In the genomic region with DNA sequence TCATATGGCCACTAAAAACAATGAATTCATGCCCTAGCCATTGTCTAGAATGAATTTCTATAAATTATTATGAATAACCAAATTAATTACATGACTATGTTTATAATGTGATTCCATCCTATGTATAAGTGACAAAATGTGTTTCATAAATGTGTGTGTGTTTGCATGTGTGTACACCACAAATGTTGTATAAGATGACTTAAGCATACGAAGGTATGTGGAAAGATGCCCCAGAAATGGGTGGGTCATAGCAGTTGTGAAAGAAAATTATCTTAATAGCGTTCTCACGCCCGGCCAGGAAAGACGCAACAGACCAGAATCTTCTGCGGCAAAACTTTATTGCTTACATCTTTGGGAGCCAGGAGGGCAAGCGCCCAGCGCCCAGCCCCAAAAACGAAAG, we compare ENCODE assay signal across 8 mouse cellular contexts.
DNase-seq lines count a peak whose midpoint lies in the region; ATAC-seq and TF ChIP-seq lines count a peak whose summit lies in the region.
"Not testable (repeated sequence)": the region's sequence is repeated elsewhere in the genome, so short reads cannot be mapped to it uniquely, and the experiment has no call there.

No protein-coding gene starts in this region.

- not testable (repeated sequence) for TF ChIP-seq CTCF in olfactory bulb, adult 2 months (IDR thresholded peaks at IDR 0.05; ENCODE audit: insufficient read depth, low read depth, low read length)

- H3K27me3 ChIP-seq in forebrain, embryonic 10.5 days (ENCODE audit: poor library complexity, severe bottlenecking); heart, embryonic 12.5 days (replicated peaks); hindbrain, embryonic 14.5 days (ENCODE audit: control insufficient read depth, insufficient read depth, low read length); kidney, embryonic 16.5 days (ENCODE audit: insufficient read depth, low read length); liver, embryonic 15.5 days; midbrain, embryonic 13.5 days: not testable (repeated sequence)

- H3K4me2 ChIP-seq in heart, embryonic 12.5 days, result peak overlapping the region; percentile 48
- peak overlapping the region; percentile 39 for H3K4me2 ChIP-seq in hindbrain, embryonic 14.5 days (replicated peaks)
- H3K4me2 ChIP-seq in kidney, embryonic 16.5 days (replicated peaks; ENCODE audit: low read depth, low read length), result peak overlapping the region; percentile 27
- H3K4me2 ChIP-seq in liver, embryonic 15.5 days, result peak overlapping the region; percentile 10; the same call in 1 of the 2 replicates
- H3K4me2 ChIP-seq in midbrain, embryonic 13.5 days (replicated peaks), result peak overlapping the region; percentile 33

- H3K36me3 ChIP-seq in forebrain, embryonic 10.5 days (replicated peaks); heart, embryonic 12.5 days; hindbrain, embryonic 14.5 days (replicated peaks; ENCODE audit: control insufficient read depth, insufficient read depth); kidney, embryonic 16.5 days (ENCODE audit: insufficient read depth, low read length); liver, embryonic 15.5 days (replicated peaks); midbrain, embryonic 13.5 days: not testable (repeated sequence)

- DNase-seq in forebrain, embryonic 10.5 days (ENCODE audit: extremely low spot score, low spot score); hindbrain, embryonic 14.5 days (ENCODE audit: low spot score): not testable (repeated sequence)

- peak overlapping the region; percentile 30 for H3K4me3 ChIP-seq in brown adipose tissue, adult 24 weeks (ENCODE audit: insufficient read depth, low read depth, low read length)
- H3K4me3 ChIP-seq in forebrain, embryonic 10.5 days, result peak overlapping the region; percentile 40
- H3K4me3 ChIP-seq in heart, embryonic 12.5 days, result peak overlapping the region; percentile 35
- H3K4me3 ChIP-seq in hindbrain, embryonic 14.5 days (replicated peaks; ENCODE audit: low read length), result peak overlapping the region; percentile 24
- H3K4me3 ChIP-seq in kidney, embryonic 16.5 days (ENCODE audit: low read length), result peak overlapping the region; percentile 24
- not testable (repeated sequence) for H3K4me3 ChIP-seq in liver, embryonic 15.5 days (replicated peaks)
- H3K4me3 ChIP-seq in midbrain, embryonic 13.5 days (replicated peaks), result peak overlapping the region; percentile 27
- peak overlapping the region; percentile 37; the same call in 1 of the 2 replicates for H3K4me3 ChIP-seq in olfactory bulb, adult 2 months (ENCODE audit: insufficient read depth, low read depth, low read length)

- not testable (repeated sequence) for H3K9ac ChIP-seq in heart, embryonic 12.5 days; hindbrain, embryonic 14.5 days; kidney, embryonic 16.5 days (replicated peaks; ENCODE audit: low read length); liver, embryonic 15.5 days; midbrain, embryonic 13.5 days (replicated peaks)

- not testable (repeated sequence) for ATAC-seq in heart, embryonic 12.5 days (ENCODE audit: insufficient number of reproducible peaks, low FRiP score); hindbrain, embryonic 14.5 days (ENCODE audit: low FRiP score); kidney, embryonic 16.5 days (ENCODE audit: low FRiP score, low TSS enrichment); liver, embryonic 15.5 days (ENCODE audit: insufficient read depth); midbrain, embryonic 13.5 days

- not testable (repeated sequence) for H3K9me3 ChIP-seq in forebrain, embryonic 10.5 days; heart, embryonic 12.5 days (replicated peaks); hindbrain, embryonic 14.5 days (ENCODE audit: control insufficient read depth, low read length); kidney, embryonic 16.5 days (ENCODE audit: low read length); liver, embryonic 15.5 days (replicated peaks); midbrain, embryonic 13.5 days

- 68% methylated on average over 9 of the region's 9 CpGs for WGBS in forebrain, embryonic 10.5 days
- WGBS in heart, embryonic 12.5 days, result 72% methylated on average over 9 of the region's 9 CpGs
- 57% methylated on average over 9 of the region's 9 CpGs for WGBS in hindbrain, embryonic 14.5 days
- 67% methylated on average over 9 of the region's 9 CpGs for WGBS in kidney, embryonic 16.5 days
- 61% methylated on average over 9 of the region's 9 CpGs for WGBS in liver, embryonic 15.5 days (ENCODE audit: insufficient replicate concordance)
- 64% methylated on average over 9 of the region's 9 CpGs for WGBS in midbrain, embryonic 13.5 days
- WGBS in olfactory bulb, adult 2 months, result 65% methylated on average over 9 of the region's 9 CpGs

- not testable (repeated sequence) for H3K4me1 ChIP-seq in brown adipose tissue, adult 24 weeks (ENCODE audit: control insufficient read depth, insufficient read depth, insufficient read length, low read length); forebrain, embryonic 10.5 days; heart, embryonic 12.5 days (replicated peaks); hindbrain, embryonic 14.5 days (replicated peaks; ENCODE audit: control insufficient read depth, insufficient read depth, low read length); kidney, embryonic 16.5 days (ENCODE audit: insufficient read depth, low read length); liver, embryonic 15.5 days (replicated peaks); midbrain, embryonic 13.5 days (replicated peaks); olfactory bulb, adult 2 months (ENCODE audit: control insufficient read depth, insufficient read depth, low read length)

- TF ChIP-seq POLR2A in olfactory bulb, adult 2 months (IDR thresholded peaks at IDR 0.05; ENCODE audit: insufficient read depth, low read depth, low read length), result not testable (repeated sequence)

- H3K27ac ChIP-seq in brown adipose tissue, adult 24 weeks (replicated peaks; ENCODE audit: low read depth, low read length); forebrain, embryonic 10.5 days; heart, embryonic 12.5 days (ENCODE audit: poor library complexity, severe bottlenecking); kidney, embryonic 16.5 days (ENCODE audit: low read length); liver, embryonic 15.5 days (replicated peaks); midbrain, embryonic 13.5 days; olfactory bulb, adult 2 months (ENCODE audit: insufficient read depth, low read depth, low read length): not testable (repeated sequence)
- H3K27ac ChIP-seq in hindbrain, embryonic 14.5 days, result peak overlapping the region; percentile 43; the same call in 1 of the 2 replicates
